Mouse (Mus musculus) spleen, postnatal 10 days (tissue): ENCODE data around the gene Ftl1-ps1.

ENCODE experiments used
- DNase-seq, 2 experiments: peaks; one replicate each; pipeline ENCODE4 v3.0.0; 2021 to 2022; ENCODE audit warnings: low spot score in 2 of 2

Ftl1-ps1 gene

DNA sequence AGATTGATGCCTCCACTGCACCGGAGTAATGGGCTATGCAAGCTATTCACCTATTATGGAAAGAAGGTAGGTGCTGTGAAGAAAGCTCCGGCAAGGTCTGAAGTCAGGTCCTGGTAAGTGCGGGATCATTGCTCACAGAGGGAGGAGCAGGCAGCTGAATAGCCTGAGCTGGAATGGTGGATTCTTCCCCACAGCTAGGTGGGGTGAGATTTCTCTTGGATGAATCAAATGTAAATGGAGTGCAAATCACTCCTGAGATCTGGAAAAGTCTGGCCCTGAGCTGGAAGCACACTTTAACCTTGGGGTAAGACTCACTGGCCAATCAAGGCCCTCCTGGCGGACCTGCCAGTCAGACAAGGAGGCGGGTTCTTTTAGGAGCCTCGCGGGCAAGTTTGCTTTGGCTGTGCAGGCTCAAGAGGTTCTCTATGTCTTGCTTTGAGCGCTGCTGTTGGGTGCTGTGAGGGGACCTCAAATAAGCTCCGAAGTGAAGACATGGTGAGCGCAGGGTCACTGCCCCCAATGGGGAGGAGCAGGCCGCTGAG lies at the start of gene Ftl1-ps1:
Gene Ftl1-ps1 (plus strand): TSS at position 397 of the 542 bp plus-strand sequence.
- DNase-seq: no peak

DNA sequence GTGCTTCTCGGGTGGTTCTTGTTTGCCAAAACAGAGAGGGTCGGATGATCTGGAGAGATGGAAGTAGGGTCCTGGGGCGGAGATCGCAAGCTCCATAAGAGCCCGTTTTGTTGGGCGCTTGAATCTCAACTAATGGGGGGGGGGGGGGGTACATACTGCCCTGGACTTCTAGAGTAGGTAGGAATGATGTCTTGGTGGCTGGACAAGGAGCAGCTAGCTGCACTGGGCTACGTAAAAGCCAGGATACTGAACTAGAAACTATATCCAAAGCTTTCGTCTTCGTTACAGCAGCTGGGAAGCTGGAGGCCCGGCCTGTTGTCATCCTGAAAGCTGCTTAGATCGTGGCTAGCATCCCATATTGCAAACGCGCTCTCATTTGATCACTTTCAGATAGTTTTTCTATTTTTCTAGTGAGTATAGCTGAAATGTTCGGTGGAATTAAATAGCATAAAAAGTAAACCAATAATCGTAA lies 49.0 kb upstream of the Ftl1-ps1 start:
- DNase-seq: no peak

DNA sequence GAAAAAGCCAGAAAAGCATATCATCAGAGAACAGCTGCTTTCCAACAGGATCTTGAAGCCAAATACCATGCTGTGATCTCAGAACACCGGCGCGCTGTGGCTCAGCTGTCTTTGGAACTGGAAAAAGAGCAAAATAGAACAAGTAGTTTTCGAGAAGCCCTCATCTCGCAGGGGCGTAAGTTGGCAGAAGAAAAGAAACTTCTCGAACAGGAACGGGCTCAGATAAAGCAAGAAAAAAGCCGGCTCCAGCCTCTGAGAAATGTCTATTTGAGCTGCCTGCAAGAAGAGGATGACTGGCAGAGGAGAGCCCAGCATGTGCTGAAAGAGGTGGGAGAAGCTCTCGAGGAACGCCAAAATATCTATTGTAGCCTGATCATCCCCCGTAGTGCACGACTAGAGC lies 43.0 kb upstream of the Ftl1-ps1 start:
- DNase-seq: no peak

DNA sequence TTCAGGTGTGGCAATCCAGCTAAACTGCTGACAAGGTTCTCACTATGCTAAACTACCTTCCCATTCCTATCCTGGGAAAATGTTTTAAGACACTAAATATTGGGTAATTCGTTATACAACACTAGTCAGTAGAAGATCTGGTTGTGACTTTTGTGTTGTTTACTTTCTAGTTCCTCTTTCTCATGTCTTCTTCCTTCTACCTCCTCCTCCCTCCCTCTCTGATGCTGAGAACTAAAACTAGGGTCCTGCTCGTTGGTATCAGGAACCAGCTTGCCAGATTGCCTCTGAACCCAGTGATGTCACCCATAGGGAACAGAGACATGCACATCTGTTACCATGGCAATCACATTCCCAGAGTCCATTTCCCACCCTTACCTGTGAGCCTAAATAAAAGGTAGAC lies 37.3 kb upstream of the Ftl1-ps1 start:
- DNase-seq: no peak

DNA sequence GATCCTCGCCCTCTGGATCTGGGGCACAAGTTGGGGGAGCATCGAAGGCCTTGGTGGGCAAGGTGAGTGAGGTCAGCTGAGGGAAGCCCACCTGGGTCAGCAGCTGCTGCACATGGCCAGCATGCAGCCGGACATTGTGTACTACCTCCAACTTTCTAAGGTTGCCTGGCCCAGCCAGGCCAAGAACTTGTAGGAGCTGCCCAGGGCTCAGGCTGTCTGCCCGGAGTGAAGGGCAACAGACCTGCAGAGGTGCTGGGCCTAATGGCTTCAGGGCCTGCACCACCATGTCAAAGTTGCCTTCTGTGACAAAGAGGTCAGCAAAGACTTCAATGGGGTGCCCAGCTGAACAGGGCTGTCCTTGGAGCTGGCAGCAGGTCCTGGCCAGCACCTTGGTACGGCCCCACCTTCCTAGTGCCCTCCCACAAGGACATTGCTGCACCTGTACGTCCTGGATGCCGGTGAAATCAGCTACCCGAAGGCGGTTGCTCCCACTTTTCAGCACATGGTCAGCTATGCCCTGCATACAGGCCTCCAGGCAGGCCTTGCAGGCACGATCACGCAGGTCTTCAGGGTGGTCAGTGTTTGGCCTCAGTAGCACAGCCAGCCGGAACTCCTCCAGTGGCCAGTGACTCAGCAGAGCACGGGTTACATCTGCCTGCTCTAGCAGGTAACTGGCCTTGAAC lies 36.2 kb upstream of the Ftl1-ps1 start:
- no peak for DNase-seq

DNA sequence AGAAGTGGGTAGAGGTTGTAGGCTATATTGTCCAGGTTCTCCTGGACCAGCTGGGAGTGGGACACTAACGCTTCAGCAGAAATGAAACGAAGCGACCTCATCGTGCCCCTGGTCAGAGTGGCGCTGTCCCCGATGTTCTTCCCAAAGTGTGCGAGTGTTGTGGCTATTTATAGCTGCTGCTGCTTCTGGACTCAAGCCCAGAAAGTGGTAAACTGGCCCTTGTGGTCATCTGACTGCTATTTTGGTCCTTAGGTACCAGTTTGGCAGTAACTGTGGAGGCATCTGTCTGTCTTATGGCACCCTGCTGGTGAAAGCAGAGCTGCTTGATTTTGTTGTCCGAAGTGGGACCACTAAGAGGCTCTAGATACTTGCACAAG lies 35.6 kb upstream of the Ftl1-ps1 start, which contains the start of gene Lrrc14b:
Gene Lrrc14b (minus strand): TSS at position 147 of the 377 bp plus-strand sequence.
- no peak for DNase-seq

DNA sequence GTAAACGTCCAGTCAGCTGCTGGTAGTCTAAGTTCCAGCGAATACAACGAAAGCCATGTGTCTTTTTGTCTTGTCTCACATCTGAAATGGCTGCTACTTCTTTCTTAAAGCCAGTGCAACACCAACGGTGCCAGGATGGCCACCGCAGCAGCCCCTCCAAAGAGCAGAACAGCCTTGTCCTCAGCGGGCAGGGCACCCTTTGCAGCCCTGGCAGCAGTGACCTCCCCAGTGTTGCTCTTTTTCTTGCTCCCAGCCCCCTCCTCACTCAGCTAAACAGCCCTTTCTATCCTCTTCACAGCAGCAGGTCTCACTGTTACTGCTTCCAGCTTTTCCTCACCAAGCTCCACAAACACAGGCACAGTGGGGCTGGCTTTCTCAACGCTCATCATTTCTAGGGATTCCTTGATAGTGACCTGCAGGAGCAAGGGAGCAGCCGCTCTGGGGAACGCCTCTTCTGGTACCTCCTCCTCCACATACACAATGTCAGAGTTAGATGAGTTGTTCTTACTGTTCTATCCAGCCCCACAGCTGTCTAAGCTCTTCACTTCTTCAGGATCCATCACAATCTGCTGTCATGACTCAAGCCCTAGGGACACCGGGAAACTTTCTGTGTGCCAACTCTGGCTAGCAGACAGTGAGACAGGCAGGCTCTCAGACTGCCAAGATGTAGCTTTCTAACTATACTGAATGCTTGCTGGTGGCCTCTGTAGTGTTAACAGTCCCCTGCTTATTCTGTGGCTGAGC lies 17.8 kb upstream of the Ftl1-ps1 start:
- no peak for DNase-seq

DNA sequence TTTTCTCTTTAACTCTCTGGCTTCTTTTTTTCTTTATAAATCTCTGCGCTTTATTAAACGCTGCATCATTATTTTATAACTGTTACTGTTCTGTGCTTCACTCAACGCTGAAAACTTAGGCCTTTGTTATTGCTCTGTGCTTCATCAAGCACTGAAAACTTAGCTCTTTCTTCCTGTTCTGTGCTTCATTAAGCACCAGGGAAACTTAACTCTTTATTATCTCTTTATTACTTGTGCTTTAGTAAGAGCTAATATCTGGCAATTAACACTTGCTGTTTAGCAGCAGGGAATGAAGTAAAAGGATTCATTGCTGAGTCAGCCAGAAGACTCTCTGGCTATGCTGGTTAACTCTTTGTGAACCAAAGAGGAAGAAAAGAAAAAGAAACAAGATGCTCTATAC lies 17.2 kb upstream of the Ftl1-ps1 start:
- no peak for DNase-seq

DNA sequence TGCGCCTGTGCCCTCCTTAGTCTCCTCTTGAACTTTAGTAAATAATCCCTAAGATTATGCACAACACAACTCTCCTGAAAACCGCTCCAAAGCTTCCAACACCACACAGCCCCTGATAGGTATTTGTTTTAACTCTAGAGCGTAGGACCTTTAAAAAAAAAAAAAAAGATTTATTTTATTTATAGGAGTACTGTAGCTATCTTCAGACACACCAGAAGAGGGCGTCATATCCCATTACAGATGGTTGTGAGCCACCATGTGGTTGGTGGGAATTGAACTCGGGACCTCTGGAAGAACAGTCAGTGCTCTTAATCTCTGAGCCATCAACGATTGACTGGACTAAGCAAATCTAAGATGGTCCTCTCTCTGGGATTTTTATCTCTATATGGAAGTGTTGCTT lies 9.8 kb upstream of the Ftl1-ps1 start:
- DNase-seq: no peak

DNA sequence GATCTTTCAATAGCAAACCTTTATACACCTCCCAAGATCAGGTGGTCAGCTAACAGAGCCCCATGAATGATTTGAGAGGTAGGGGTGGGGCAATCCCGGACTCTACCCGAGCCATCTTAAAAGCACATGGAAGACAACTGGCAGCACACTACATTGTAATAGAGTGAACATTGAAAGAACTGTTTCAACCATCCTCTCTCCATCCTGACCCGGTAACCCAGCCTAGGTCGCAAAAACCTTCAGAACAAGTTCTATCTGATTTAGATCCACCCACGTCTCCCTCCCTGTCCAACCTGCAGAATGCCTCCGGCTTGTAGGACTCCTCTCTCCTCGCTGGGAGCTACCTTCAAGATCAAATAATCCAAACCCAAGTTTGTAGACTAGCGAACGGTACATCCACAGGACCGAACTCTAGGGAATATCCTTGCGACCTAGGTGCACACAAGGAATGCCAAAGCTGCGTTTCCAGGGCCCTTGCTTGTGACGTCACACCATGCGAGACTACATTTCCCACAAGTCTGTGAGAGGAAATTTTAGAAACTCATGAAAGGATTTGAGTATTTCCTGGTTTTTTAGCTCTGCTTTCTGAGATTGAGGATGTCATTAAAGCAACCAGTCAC lies 9.0 kb upstream of the Ftl1-ps1 start, which contains the start of gene Zfp72:
Gene Zfp72 (minus strand): TSS at position 466 of the 620 bp plus-strand sequence.
- DNase-seq: peak; percentile 32 to 65

DNA sequence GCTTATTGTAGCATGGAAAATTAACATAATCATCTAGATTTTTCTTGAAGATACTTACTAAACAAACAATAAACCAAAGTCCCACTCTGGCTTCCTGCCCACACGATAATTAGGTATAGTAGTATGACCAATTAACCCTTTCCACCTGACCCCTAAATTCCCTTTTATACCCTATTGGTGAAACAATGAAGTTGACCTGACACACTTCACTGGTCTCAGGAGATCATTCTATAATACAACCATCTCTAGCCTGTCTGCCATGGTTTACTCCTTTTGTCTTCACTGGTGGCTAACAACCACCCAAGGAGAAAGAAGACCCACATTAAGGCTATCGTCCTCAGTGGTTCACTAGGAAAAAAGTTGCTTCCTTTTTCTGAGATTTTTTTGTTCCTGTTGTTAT lies 8.3 kb upstream of the Ftl1-ps1 start:
- DNase-seq: no peak

DNA sequence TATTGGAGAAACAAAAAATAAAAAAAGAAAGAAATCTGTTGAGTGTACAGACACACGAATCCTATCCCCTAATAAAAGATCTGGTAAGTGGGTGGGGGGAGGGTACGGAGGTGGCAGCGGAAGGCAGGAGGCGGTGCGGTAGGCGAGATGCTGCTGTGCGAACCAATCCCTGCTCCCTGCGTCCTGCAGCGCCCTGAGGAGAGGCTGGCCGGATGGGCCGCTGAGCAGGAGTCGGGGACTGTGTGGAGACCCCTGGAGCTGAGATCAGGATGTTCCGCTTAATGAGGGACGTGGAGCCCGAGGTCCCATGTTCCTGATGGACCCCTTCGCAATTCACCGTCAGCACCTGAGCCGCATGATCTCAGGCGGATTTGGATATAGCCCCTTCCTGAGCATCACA lies 40.4 kb downstream of the Ftl1-ps1 start:
- no peak for DNase-seq
